Mouse (Mus musculus) retina, postnatal 7 days (tissue): ENCODE measurements at regions not wholly inside any gene's neighbourhood (a gene's known extent, or its start where the extent isn't known, plus 50 kb on each side); places are given as distances from the start of the nearest gene placed in this dataset.

ENCODE experiments used
- DNase-seq: peaks from one replicate; pipeline ENCODE4 v3.0.0-alpha.2; 2012; ENCODE audit warnings: low read depth, low spot score

- no peak for DNase-seq
Observed at GRCm38 (mm10) chr3:41857446-41857845, 115.0 kb downstream of the D3Ertd751e start.

- no peak for DNase-seq
Observed at GRCm38 (mm10) chr3:41862674-41863073, 120.3 kb downstream of the D3Ertd751e start.

- no peak for DNase-seq
Observed at GRCm38 (mm10) chr3:41908952-41909351, 166.5 kb downstream of the D3Ertd751e start.

GRCm38 (mm10) chr3:41913190-41913589, 170.8 kb downstream of the D3Ertd751e start:
- no peak for DNase-seq

GRCm38 (mm10) chr3:41939843-41940242, 197.4 kb downstream of the D3Ertd751e start:
- DNase-seq: no peak

- no peak for DNase-seq
Observed at GRCm38 (mm10) chr3:41942964-41943363, 200.6 kb downstream of the D3Ertd751e start.

- DNase-seq: no peak
Observed at GRCm38 (mm10) chr3:41949404-41949803, 207.0 kb downstream of the D3Ertd751e start.

- DNase-seq: no peak
Observed at GRCm38 (mm10) chr3:41957385-41957784, 215.0 kb downstream of the D3Ertd751e start.

- DNase-seq: no peak
Observed at GRCm38 (mm10) chr3:41960209-41960608, 217.8 kb downstream of the D3Ertd751e start.

GRCm38 (mm10) chr3:41962923-41963322, 220.5 kb downstream of the D3Ertd751e start:
- no peak for DNase-seq

- DNase-seq: no peak
Observed at GRCm38 (mm10) chr3:42006672-42007265, 264.4 kb downstream of the D3Ertd751e start.

GRCm38 (mm10) chr3:42023187-42023586, 280.8 kb downstream of the D3Ertd751e start:
- DNase-seq: no peak

GRCm38 (mm10) chr3:42039632-42040031, 297.2 kb downstream of the D3Ertd751e start:
- no peak for DNase-seq

- no peak for DNase-seq
Observed at GRCm38 (mm10) chr3:42040270-42040812, 297.9 kb downstream of the D3Ertd751e start.

GRCm38 (mm10) chr3:42040959-42041358, 298.5 kb downstream of the D3Ertd751e start:
- no peak for DNase-seq

GRCm38 (mm10) chr3:42057286-42057868, 315.0 kb downstream of the D3Ertd751e start:
- no peak for DNase-seq

- DNase-seq: no peak
Observed at GRCm38 (mm10) chr3:42065093-42065935, 322.9 kb downstream of the D3Ertd751e start.

GRCm38 (mm10) chr3:42065962-42066361, 323.6 kb downstream of the D3Ertd751e start:
- DNase-seq: no peak

GRCm38 (mm10) chr3:42067036-42067435, 324.6 kb downstream of the D3Ertd751e start:
- no peak for DNase-seq

GRCm38 (mm10) chr3:42074532-42075287, 332.3 kb downstream of the D3Ertd751e start:
- DNase-seq: peak; percentile 38

- DNase-seq: peak; percentile 19
Observed at GRCm38 (mm10) chr3:42110976-42111847, 368.8 kb downstream of the D3Ertd751e start.
